Mouse (Mus musculus): ENCODE data around the gene Palm. TPM values are rescaled to one million over a fixed set of nuclear protein-coding genes. Genes with fewer than 3 reads are reported as not detected.

Gene Palm
- polyA plus RNA-seq, 1 experiment from 2014 or later, result 270 TPM

DNA sequence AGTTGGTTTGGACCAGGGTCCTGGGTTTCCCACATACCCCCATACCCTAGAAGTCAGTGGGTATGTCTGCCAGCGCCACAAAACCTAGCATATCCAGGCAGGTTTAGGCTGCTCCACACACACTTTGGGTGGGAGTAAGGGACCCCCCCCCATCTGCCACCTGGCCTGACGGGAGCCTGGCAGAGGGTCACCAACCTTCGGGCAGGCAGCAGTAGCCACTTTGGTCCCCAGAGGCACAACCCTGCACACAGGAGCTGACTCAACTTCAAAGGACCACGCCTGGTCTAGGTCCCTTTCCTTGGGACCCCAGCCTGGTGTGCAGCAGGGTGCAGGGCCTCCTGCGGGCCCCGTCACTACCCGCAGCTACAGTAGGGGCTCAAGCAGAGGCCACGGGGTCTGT is 26.9 kb downstream of the Palm start:
- H3K27ac ChIP-seq (replicated peaks; ENCODE audit: low read depth, low read length), result no peak overlapping the region
- no peaks in the 10 kb centered on the region for H3K9me3 ChIP-seq (ENCODE audit: control insufficient read depth, low read length)
- H3K27me3 ChIP-seq (ENCODE audit: control insufficient read depth, insufficient read depth, low read length), result no peaks in the 10 kb centered on the region
- no peak overlapping the region for H3K4me3 ChIP-seq (replicated peaks; ENCODE audit: low read depth, low read length)
- H3K4me2 ChIP-seq (ENCODE audit: low read length), result no peak overlapping the region
- 87% methylated on average over 8 of the region's 8 CpGs for WGBS
- H3K9ac ChIP-seq (replicated peaks; ENCODE audit: low read length), result no peak overlapping the region
- peaks cover 51% of the 10 kb centered on the region for H3K36me3 ChIP-seq (ENCODE audit: control insufficient read depth, insufficient read depth, low read length)
- ATAC-seq (ENCODE audit: low FRiP score, low TSS enrichment), result no peak
- DNase-seq, result no peak
- no peaks in the 10 kb centered on the region for H3K4me1 ChIP-seq (ENCODE audit: control insufficient read depth, insufficient read depth, low read length)

GRCm38 (mm10) chr10:79820782-79821181 is 27.4 kb downstream of the Palm start, which contains the start of gene Misp:
Gene Misp, plus strand, starts transcription at chr10:79820989.
- WGBS, result 70% methylated on average over 11 of the region's 11 CpGs
- H3K27ac ChIP-seq (replicated peaks; ENCODE audit: low read depth, low read length), result no peak within 1 kb of the TSS

GRCm38 (mm10) chr10:79821731-79822130 is 28.4 kb downstream of the Palm start:
- H3K9ac ChIP-seq (replicated peaks; ENCODE audit: low read length), result no peak overlapping the region
- ATAC-seq (ENCODE audit: low FRiP score, low TSS enrichment) (no peak), DNase-seq (no peak)
- H3K4me3 ChIP-seq (replicated peaks; ENCODE audit: low read depth, low read length), result no peak overlapping the region
- H3K27me3 ChIP-seq (ENCODE audit: control insufficient read depth, insufficient read depth, low read length), result no peaks in the 10 kb centered on the region
- no peak overlapping the region for H3K27ac ChIP-seq (replicated peaks; ENCODE audit: low read depth, low read length)
- WGBS, result 93% methylated on average over 12 of the region's 12 CpGs
- H3K36me3 ChIP-seq (ENCODE audit: control insufficient read depth, insufficient read depth, low read length), result peaks cover 37% of the 10 kb centered on the region
- H3K4me1 ChIP-seq (ENCODE audit: control insufficient read depth, insufficient read depth, low read length), result no peaks in the 10 kb centered on the region
- H3K9me3 ChIP-seq (ENCODE audit: control insufficient read depth, low read length), result no peaks in the 10 kb centered on the region
- H3K4me2 ChIP-seq (ENCODE audit: low read length), result no peak overlapping the region

More at GRCm38 (mm10) chr10:79820782-79821181, 27.4 kb downstream of the Palm start, which contains the start of gene Misp:
- no peak within 1 kb of the TSS for H3K4me3 ChIP-seq (replicated peaks; ENCODE audit: low read depth, low read length)
- no peak within 1 kb of the TSS for H3K4me2 ChIP-seq (ENCODE audit: low read length)
- H3K9ac ChIP-seq (replicated peaks; ENCODE audit: low read length), result no peak within 1 kb of the TSS
- no peaks in the 10 kb centered on the region for H3K27me3 ChIP-seq (ENCODE audit: control insufficient read depth, insufficient read depth, low read length)
- peaks cover 46% of the 10 kb centered on the region for H3K36me3 ChIP-seq (ENCODE audit: control insufficient read depth, insufficient read depth, low read length)
- H3K9me3 ChIP-seq (ENCODE audit: control insufficient read depth, low read length), result no peaks in the 10 kb centered on the region
- no peak for DNase-seq
- ATAC-seq (ENCODE audit: low FRiP score, low TSS enrichment), result no peak
- no peaks in the 10 kb centered on the region for H3K4me1 ChIP-seq (ENCODE audit: control insufficient read depth, insufficient read depth, low read length)

- Histone ChIP-seq H3K4me2 (ENCODE audit: low read length) (no peak overlapping the region), H3K36me3 (ENCODE audit: control insufficient read depth, insufficient read depth, low read length) (peaks cover 32% of the 10 kb centered on the region), H3K4me1 (ENCODE audit: control insufficient read depth, insufficient read depth, low read length) (no peaks in the 10 kb centered on the region), H3K9ac (replicated peaks; ENCODE audit: low read length) (0 out of 2 replicates have a peak overlapping the region, but pooled peaks have one; percentile 12), H3K27ac (replicated peaks; ENCODE audit: low read depth, low read length) (no peak overlapping the region), H3K27me3 (ENCODE audit: control insufficient read depth, insufficient read depth, low read length) (no peaks in the 10 kb centered on the region), H3K4me3 (replicated peaks; ENCODE audit: low read depth, low read length) (no peak overlapping the region), H3K9me3 (ENCODE audit: control insufficient read depth, low read length) (no peaks in the 10 kb centered on the region)
- no peak for DNase-seq
- 34% methylated on average over 17 of the region's 17 CpGs for WGBS
- no peak for ATAC-seq (ENCODE audit: low FRiP score, low TSS enrichment)
Observed at GRCm38 (mm10) chr10:79822372-79822771, 29.0 kb downstream of the Palm start.

DNA sequence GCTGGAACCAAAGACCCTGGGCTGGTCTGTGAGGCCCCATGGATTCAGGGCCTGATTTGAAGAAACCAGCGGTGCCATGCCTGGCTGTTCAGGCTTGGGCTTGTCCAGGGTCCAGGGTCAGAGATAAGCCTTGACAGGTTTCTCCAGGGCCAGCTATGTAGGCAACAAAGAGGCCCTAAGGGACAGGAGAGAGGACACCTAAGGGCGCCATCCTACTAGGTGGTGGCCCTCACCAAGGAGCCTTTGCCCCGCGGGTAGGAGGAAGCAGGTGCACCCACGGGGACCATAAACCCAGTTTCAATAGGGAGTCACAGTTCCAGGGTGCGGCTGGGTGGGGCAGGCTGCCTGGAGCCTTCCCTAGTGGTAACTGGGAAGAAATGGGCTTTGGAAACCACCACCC is 29.6 kb downstream of the Palm start:
- H3K4me1 ChIP-seq (ENCODE audit: control insufficient read depth, insufficient read depth, low read length), result no peaks in the 10 kb centered on the region
- peaks cover 29% of the 10 kb centered on the region for H3K36me3 ChIP-seq (ENCODE audit: control insufficient read depth, insufficient read depth, low read length)
- ATAC-seq (ENCODE audit: low FRiP score, low TSS enrichment), result no peak
- no peak overlapping the region for H3K4me2 ChIP-seq (ENCODE audit: low read length)
- H3K27me3 ChIP-seq (ENCODE audit: control insufficient read depth, insufficient read depth, low read length), result no peaks in the 10 kb centered on the region
- H3K4me3 ChIP-seq (replicated peaks; ENCODE audit: low read depth, low read length), result no peak overlapping the region
- no peaks in the 10 kb centered on the region for H3K9me3 ChIP-seq (ENCODE audit: control insufficient read depth, low read length)
- no peak overlapping the region for H3K27ac ChIP-seq (replicated peaks; ENCODE audit: low read depth, low read length)
- no peak overlapping the region for H3K9ac ChIP-seq (replicated peaks; ENCODE audit: low read length)
- WGBS, result 77% methylated on average over 6 of the region's 6 CpGs
- no peak for DNase-seq

GRCm38 (mm10) chr10:79824413-79824812 is 31.0 kb downstream of the Palm start:
- 77% methylated on average over 6 of the region's 6 CpGs for WGBS
- Histone ChIP-seq H3K4me3 (replicated peaks; ENCODE audit: low read depth, low read length) (no peak overlapping the region), H3K9me3 (ENCODE audit: control insufficient read depth, low read length) (no peaks in the 10 kb centered on the region), H3K9ac (replicated peaks; ENCODE audit: low read length) (no peak overlapping the region), H3K27me3 (ENCODE audit: control insufficient read depth, insufficient read depth, low read length) (no peaks in the 10 kb centered on the region), H3K27ac (replicated peaks; ENCODE audit: low read depth, low read length) (no peak overlapping the region), H3K4me2 (ENCODE audit: low read length) (no peak overlapping the region), H3K4me1 (ENCODE audit: control insufficient read depth, insufficient read depth, low read length) (no peaks in the 10 kb centered on the region), H3K36me3 (ENCODE audit: control insufficient read depth, insufficient read depth, low read length) (peaks cover 16% of the 10 kb centered on the region)
- DNase-seq, result no peak
- no peak for ATAC-seq (ENCODE audit: low FRiP score, low TSS enrichment)

DNA sequence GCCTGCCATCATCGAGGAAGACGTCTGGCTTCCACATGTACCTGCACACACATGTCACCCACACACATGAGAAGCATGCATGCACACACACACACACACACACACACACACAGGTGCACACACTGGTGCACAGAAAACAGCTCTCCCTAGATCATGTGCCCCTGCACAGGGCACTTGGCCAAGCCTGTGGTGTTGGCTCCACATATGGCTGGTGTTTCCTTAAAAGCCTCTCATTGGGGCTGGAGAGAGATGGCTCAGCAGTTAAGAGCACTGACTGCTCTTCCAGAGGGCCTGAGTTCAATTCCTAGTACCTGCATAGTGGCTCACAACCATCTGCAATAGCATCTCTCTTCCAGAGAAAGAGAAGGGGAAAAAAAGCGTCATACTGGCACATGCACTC is 38.2 kb downstream of the Palm start:
- H3K4me3 ChIP-seq (replicated peaks; ENCODE audit: low read depth, low read length), result no peak overlapping the region
- ATAC-seq (ENCODE audit: low FRiP score, low TSS enrichment) (no peak), DNase-seq (no peak)
- no peaks in the 10 kb centered on the region for H3K36me3 ChIP-seq (ENCODE audit: control insufficient read depth, insufficient read depth, low read length)
- H3K4me1 ChIP-seq (ENCODE audit: control insufficient read depth, insufficient read depth, low read length), result no peaks in the 10 kb centered on the region
- no peaks in the 10 kb centered on the region for H3K9me3 ChIP-seq (ENCODE audit: control insufficient read depth, low read length)
- WGBS, result 90% methylated on average over 3 of the region's 3 CpGs
- H3K4me2 ChIP-seq (ENCODE audit: low read length), result no peak overlapping the region
- no peaks in the 10 kb centered on the region for H3K27me3 ChIP-seq (ENCODE audit: control insufficient read depth, insufficient read depth, low read length)
- no peak overlapping the region for H3K27ac ChIP-seq (replicated peaks; ENCODE audit: low read depth, low read length)
- H3K9ac ChIP-seq (replicated peaks; ENCODE audit: low read length), result no peak overlapping the region

DNA sequence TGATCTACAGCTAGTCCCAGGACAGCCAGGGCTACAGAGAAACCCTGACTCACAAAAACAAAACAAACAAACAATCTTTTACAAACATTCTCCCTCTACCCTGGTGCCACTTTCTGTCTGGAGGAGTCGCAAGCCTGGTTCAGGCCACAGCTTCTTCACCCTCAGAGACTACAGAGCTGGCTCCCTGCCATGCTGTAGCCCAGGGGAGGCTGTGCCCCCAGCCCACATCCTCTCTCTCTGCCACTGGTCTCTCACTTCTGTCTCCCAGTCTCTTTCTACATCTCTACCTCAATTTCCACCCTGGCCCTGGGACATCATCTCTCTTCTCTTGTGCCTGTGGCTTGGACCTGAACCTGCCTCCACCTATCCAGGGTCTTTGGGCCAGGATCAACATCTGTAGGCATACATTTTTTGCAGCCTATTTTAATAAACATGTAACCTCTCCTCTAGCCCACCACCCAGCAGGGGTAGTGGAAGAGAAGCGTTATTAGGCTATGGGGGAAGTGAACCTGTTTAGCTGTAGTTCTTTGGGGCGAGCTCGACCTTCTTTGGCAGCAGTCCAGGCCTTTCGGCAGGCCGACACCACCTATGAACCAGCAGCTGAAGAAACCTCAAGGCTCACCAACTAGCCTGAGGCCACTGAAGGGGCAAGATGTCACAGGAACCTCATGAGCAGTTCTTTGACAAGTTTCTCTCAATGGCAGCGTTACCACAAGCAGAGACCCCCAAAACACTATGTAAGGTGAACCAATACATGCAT is 38.8 kb downstream of the Palm start:
- Histone ChIP-seq H3K36me3 (ENCODE audit: control insufficient read depth, insufficient read depth, low read length) (no peaks in the 10 kb centered on the region), H3K27me3 (ENCODE audit: control insufficient read depth, insufficient read depth, low read length) (no peaks in the 10 kb centered on the region), H3K9me3 (ENCODE audit: control insufficient read depth, low read length) (no peaks in the 10 kb centered on the region), H3K4me3 (replicated peaks; ENCODE audit: low read depth, low read length) (no peak overlapping the region), H3K27ac (replicated peaks; ENCODE audit: low read depth, low read length) (no peak overlapping the region), H3K9ac (replicated peaks; ENCODE audit: low read length) (no peak overlapping the region), H3K4me2 (ENCODE audit: low read length) (no peak overlapping the region), H3K4me1 (ENCODE audit: control insufficient read depth, insufficient read depth, low read length) (no peaks in the 10 kb centered on the region)
- WGBS, result 77% methylated on average over 7 of the region's 7 CpGs
- ATAC-seq (ENCODE audit: low FRiP score, low TSS enrichment) (no peak), DNase-seq (no peak)

DNA sequence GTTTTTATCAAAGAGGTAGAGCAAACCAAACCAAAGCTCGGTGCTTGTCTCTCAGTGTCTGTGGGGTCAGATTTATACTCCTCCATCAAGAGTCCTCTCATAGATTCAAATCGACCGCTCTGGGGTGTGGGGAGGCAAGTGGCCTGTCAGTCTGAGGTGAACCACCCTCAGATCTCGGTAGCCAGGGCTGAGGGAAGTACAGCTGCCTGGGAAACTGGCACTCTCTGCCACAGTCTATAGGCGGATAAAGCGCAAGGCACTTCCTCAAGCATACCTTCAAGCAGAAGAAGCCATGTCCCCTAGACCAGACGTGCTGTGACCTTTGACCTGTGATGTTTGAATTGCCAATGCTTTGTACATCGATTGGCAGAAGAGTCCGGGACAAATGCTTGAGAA is 39.4 kb downstream of the Palm start:
- no peak for DNase-seq
- no peak overlapping the region for H3K9ac ChIP-seq (replicated peaks; ENCODE audit: low read length)
- WGBS, result 72% methylated on average over 9 of the region's 9 CpGs

More for the DNA sequence above, 39.4 kb downstream of the Palm start:
- ATAC-seq (ENCODE audit: low FRiP score, low TSS enrichment), result no peak
- Histone ChIP-seq H3K27me3 (ENCODE audit: control insufficient read depth, insufficient read depth, low read length) (no peaks in the 10 kb centered on the region), H3K36me3 (ENCODE audit: control insufficient read depth, insufficient read depth, low read length) (no peaks in the 10 kb centered on the region), H3K27ac (replicated peaks; ENCODE audit: low read depth, low read length) (no peak overlapping the region), H3K9me3 (ENCODE audit: control insufficient read depth, low read length) (no peaks in the 10 kb centered on the region), H3K4me3 (replicated peaks; ENCODE audit: low read depth, low read length) (no peak overlapping the region), H3K4me1 (ENCODE audit: control insufficient read depth, insufficient read depth, low read length) (no peaks in the 10 kb centered on the region), H3K4me2 (ENCODE audit: low read length) (no peak overlapping the region)

Measured in midbrain, embryonic 14.5 days (tissue).